Mouse (Mus musculus): Measurements from ENCODE around the gene Nup93. TPM values are rescaled to one million over a fixed set of nuclear protein-coding genes. Genes with fewer than 3 reads are reported as not detected.

The Nup93 gene
- total RNA-seq, 2 experiments from 2014 or later = 10.3 to 21.8 TPM

- ATAC-seq (replicated peaks; ENCODE audit: low FRiP score, poor library complexity, severe bottlenecking) = no peak
Observed at GRCm38 (mm10) chr8:94348425-94348824, 134.1 kb downstream of the Nup93 start.

GRCm38 (mm10) chr8:94354069-94354531 is 139.7 kb downstream of the Nup93 start:
- ATAC-seq (replicated peaks; ENCODE audit: low FRiP score, poor library complexity, severe bottlenecking) = no peak

DNA sequence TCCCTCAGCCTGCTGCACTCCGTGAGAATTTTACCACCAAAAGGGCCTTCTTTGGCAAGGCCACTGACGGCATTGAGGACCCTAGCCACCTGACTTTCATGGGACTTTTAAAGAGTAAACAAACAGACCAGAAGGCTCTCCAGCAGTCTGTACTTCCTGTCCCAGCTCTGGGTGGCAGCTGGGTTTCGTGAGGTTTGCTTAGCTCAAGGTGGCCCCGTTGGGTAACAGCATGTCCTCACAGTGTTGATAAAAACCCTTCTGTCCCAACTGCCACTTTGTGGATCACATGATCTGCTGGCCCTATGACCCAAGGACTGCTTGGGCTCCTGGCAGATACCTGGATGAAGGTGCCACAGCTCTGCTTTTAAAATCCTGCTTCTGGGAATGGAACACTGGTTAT is 140.2 kb downstream of the Nup93 start:
- no peak for ATAC-seq (replicated peaks; ENCODE audit: low FRiP score, poor library complexity, severe bottlenecking)

DNA sequence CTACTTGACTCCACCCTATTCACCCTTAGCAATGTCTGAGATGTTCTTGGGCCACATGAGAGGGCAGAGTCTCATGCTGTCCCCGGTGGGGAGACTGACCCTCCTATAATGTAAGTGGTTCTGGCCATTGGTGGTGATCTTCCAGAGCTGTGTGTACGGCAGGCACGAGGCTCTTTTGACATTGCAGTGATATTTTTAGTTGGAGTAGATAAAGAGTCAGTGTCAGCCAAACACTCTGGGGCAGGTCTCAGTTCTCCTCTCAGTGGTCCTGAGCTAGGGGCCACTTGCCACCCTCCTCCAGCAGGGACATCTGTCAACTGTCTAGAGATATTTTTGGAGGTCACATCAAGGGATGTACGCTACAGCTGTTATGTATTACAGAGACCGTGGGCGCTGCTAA is 142.9 kb downstream of the Nup93 start:
- ATAC-seq (replicated peaks; ENCODE audit: low FRiP score, poor library complexity, severe bottlenecking) = no peak

DNA sequence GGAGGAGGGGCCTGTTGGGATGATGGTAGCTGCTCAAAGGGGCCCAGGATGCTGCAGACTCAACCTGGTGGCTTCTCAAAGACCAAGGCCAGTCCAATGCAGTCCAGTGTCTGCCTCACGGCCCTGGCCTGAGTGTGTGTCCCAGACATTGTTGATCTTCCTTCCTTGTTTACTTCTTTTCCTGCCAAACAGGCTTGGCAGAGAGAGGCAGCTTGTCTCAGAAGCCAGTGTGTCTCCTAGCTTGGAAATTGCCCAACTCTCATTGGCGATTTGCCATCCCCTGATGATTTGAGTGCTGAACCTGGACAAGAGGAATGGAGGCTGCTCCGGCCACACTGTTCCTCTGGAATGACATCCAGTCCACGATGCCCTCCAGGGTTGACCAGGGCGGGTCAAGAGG is 144.2 kb downstream of the Nup93 start:
- no peak for ATAC-seq (replicated peaks; ENCODE audit: low FRiP score, poor library complexity, severe bottlenecking)

DNA sequence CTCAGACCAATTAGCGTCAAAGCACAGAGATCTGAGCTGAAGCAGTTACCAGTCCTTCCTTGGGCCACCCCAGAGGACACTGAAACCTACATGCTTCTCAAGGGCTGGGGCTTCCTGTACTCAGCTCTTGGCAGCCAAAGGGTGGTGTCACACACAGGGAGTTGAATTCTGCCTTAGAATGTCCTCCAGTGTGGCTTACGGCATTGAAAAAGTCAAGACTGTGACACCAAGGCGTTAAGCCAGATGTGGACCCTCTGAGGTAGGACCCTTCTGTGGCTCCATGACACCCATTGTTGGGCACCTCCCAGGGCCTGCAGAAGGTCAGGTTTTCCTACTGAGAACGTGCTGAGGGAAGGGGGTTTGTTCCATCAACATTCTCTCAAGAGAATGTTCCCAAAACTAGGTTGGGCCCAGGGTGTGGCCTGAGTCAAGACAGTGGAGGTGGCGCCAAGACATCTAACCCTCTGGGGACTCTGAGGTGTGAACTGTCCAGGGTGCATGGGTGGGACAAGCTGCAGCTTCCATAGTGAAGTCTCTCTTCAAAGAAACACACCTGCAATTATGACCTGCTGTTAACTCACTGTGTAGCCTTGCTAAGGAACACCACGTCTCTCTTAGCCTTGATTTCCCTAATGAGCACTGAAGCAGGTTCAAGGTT is 147.5 kb downstream of the Nup93 start:
- no peak for ATAC-seq (replicated peaks; ENCODE audit: low FRiP score, poor library complexity, severe bottlenecking)

GRCm38 (mm10) chr8:94362607-94363239 is 148.4 kb downstream of the Nup93 start:
- ATAC-seq (replicated peaks; ENCODE audit: low FRiP score, poor library complexity, severe bottlenecking) = no peak

DNA sequence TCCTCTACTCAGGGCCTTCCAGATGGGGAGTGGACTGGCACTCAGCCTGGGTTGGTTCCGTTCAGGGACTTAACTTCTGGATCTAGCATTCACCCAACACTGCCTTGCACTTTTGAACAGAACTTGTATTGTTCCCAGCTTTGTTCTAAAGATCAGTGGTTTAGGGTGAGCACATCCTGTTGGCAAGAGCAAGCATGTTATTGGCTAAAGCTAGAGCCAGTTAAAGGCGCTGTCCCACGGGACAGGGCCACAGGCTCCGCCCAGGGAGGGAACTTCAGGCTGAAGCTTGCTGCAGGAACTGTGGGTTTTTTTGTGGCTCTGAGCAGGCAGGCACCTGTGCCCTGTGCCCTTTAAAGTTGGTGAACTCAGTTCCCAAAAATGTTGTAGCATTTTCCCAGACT is 148.9 kb downstream of the Nup93 start:
- ATAC-seq (replicated peaks; ENCODE audit: low FRiP score, poor library complexity, severe bottlenecking) = no peak

- ATAC-seq (replicated peaks; ENCODE audit: low FRiP score, poor library complexity, severe bottlenecking) = no peak
Observed at GRCm38 (mm10) chr8:94363906-94364305, 149.5 kb downstream of the Nup93 start.

GRCm38 (mm10) chr8:94364686-94365312 is 150.4 kb downstream of the Nup93 start:
- no peak for ATAC-seq (replicated peaks; ENCODE audit: low FRiP score, poor library complexity, severe bottlenecking)

GRCm38 (mm10) chr8:94365410-94365981 is 151.1 kb downstream of the Nup93 start:
- no peak for ATAC-seq (replicated peaks; ENCODE audit: low FRiP score, poor library complexity, severe bottlenecking)

Other genes with a start within 250 kb of the Nup93 start
- 51.5 and 53.2 TPM in 2 replicates for gene Amfr, start 201.7 kb upstream of the Nup93 start, total RNA-seq (2015; ENCODE audit: low replicate concordance)
- gene Amfr, start 201.7 kb upstream of the Nup93 start, total RNA-seq (2017; ENCODE audit: low replicate concordance) = 129 and 190 TPM in 2 replicates
- 33.2 and 80.1 TPM in 2 replicates for gene Nudt21, start 177.5 kb upstream of the Nup93 start, total RNA-seq (2015; ENCODE audit: low replicate concordance)
- 38.6 and 88.1 TPM in 2 replicates for gene Nudt21, start 177.5 kb upstream of the Nup93 start, total RNA-seq (2017; ENCODE audit: low replicate concordance)
- gene Ogfod1, start 177.4 kb upstream of the Nup93 start, total RNA-seq (2015; ENCODE audit: low replicate concordance) = 10.1 and 19.3 TPM in 2 replicates
- 2.4 and 5.0 TPM in 2 replicates for gene Ogfod1, start 177.4 kb upstream of the Nup93 start, total RNA-seq (2017; ENCODE audit: low replicate concordance)
- 1.7 TPM in 1 of 2 replicates, not detected in the other for gene Bbs2, start 115.6 kb upstream of the Nup93 start, total RNA-seq (2015; ENCODE audit: low replicate concordance)
- gene Bbs2, start 115.6 kb upstream of the Nup93 start, total RNA-seq (2017; ENCODE audit: low replicate concordance) = 1.2 and 8.3 TPM in 2 replicates
- gene Mt4, start 77.4 kb upstream of the Nup93 start, total RNA-seq (2015; ENCODE audit: low replicate concordance) = not detected in 2 replicates
- not detected in 2 replicates for gene Mt4, start 77.4 kb upstream of the Nup93 start, total RNA-seq (2017; ENCODE audit: low replicate concordance)
- gene Mt3, start 62.0 kb upstream of the Nup93 start, total RNA-seq (2015; ENCODE audit: low replicate concordance) = not detected in 2 replicates
- not detected in 2 replicates for gene Mt3, start 62.0 kb upstream of the Nup93 start, total RNA-seq (2017; ENCODE audit: low replicate concordance)
- gene Mt2, start 41.9 kb upstream of the Nup93 start, total RNA-seq (2015; ENCODE audit: low replicate concordance) = 24.5 and 44.4 TPM in 2 replicates
- gene Mt2, start 41.9 kb upstream of the Nup93 start, total RNA-seq (2017; ENCODE audit: low replicate concordance) = 11.6 TPM in 1 of 2 replicates, not detected in the other
- gene Mt1, start 35.5 kb upstream of the Nup93 start, total RNA-seq (2015; ENCODE audit: low replicate concordance) = 62.5 and 80.4 TPM in 2 replicates
- 18.0 and 24.4 TPM in 2 replicates for gene Mt1, start 35.5 kb upstream of the Nup93 start, total RNA-seq (2017; ENCODE audit: low replicate concordance)
- gene Slc12a3, start 114.6 kb downstream of the Nup93 start, total RNA-seq (2015; ENCODE audit: low replicate concordance) = 0.84 and 4.0 TPM in 2 replicates
- gene Slc12a3, start 114.6 kb downstream of the Nup93 start, total RNA-seq (2017; ENCODE audit: low replicate concordance) = 0.90 TPM in 1 of 2 replicates, not detected in the other
- gene Herpud1, start 171.9 kb downstream of the Nup93 start, total RNA-seq (2015; ENCODE audit: low replicate concordance) = 54.1 and 64.2 TPM in 2 replicates
- 27.3 and 59.2 TPM in 2 replicates for gene Herpud1, start 171.9 kb downstream of the Nup93 start, total RNA-seq (2017; ENCODE audit: low replicate concordance)
- 3.2 and 10.1 TPM in 2 replicates for gene Nlrc5, start 219.8 kb downstream of the Nup93 start, total RNA-seq (2015; ENCODE audit: low replicate concordance)
- 2.7 and 3.9 TPM in 2 replicates for gene Nlrc5, start 219.8 kb downstream of the Nup93 start, total RNA-seq (2017; ENCODE audit: low replicate concordance)

Data from erythroid progenitor cell, adult 5-6 weeks (primary cell).